Mouse (Mus musculus) small intestine, adult 2 months (tissue): ENCODE measurements around the gene P2rx7. TPM values are rescaled to one million over a fixed set of nuclear protein-coding genes. Genes with fewer than 3 reads are reported as not detected.

Experiments
- H3K27ac ChIP-seq: fragments of 200-500 bp; 2 replicates; pipeline ENCODE4 v1.5.1; 2012; ENCODE audit warnings: low read depth, low read length, control low read depth, inconsistent platforms; ENCODE audit not compliant: insufficient read depth
- H3K27me3 ChIP-seq: fragments of 200-500 bp; 2 replicates; pipeline ENCODE4 v1.6.1; 2012; ENCODE audit warnings: mild to moderate bottlenecking, moderate library complexity, low read length, inconsistent platforms; ENCODE audit not compliant: control insufficient read depth, insufficient read depth
- H3K36me3 ChIP-seq: fragments of 200-500 bp; 2 replicates; pipeline ENCODE4 v1.6.1; 2012; ENCODE audit warnings: mild to moderate bottlenecking, low read length, control low read depth, inconsistent platforms; ENCODE audit not compliant: control insufficient read depth, insufficient read depth
- H3K4me1 ChIP-seq: fragments of 200-500 bp; 2 replicates; pipeline ENCODE4 v1.6.1; 2012; ENCODE audit warnings: low read length, inconsistent platforms, mixed read lengths; ENCODE audit not compliant: control insufficient read depth, insufficient read depth, insufficient read length
- H3K4me3 ChIP-seq: fragments of 200-500 bp; 2 replicates; pipeline ENCODE4 v1.5.1; 2012; ENCODE audit warnings: low read depth, mild to moderate bottlenecking, control low read depth, inconsistent platforms, low read length, moderate library complexity
- CTCF ChIP-seq: fragments of 200-500 bp; IDR thresholded peaks from 2 replicates; pipeline ENCODE4 v1.5.1; 2012; ENCODE audit warnings: low read depth, mild to moderate bottlenecking, control low read depth, inconsistent platforms, low read length, moderate library complexity, mixed read lengths; ENCODE audit not compliant: insufficient replicate concordance, insufficient read length; ENCODE audit errors: extremely low read depth
- POLR2A ChIP-seq: fragments of 200-500 bp; IDR thresholded peaks from 2 replicates; pipeline ENCODE4 v1.6.1; 2012; ENCODE audit warnings: low read depth, mild to moderate bottlenecking, control low read depth, inconsistent platforms, low read length, moderate library complexity
- WGBS: fragments of 180-500 bp; shearing (Covaris S2); methylation state at CpG from one replicate; pipeline ENCODE4 v1.1.7; 2018; 5-methylcytosine and 5-hydroxymethylcytosine counted together
- polyA plus RNA-seq: library from polyadenylated mRNA; depleted of rRNA; stranded (reverse); fragments of >200 nt; gene quantifications from 2 replicates; pipeline ENCODE4 v1.2.3, GENCODE M21; 2012

The P2rx7 gene
- polyA plus RNA-seq, 1 experiment: 24.3 TPM

- Histone ChIP-seq H3K4me3 (no peak overlapping the region), H3K36me3 (no peaks in the 10 kb centered on the region), H3K27ac (no peak overlapping the region), H3K4me1 (peaks cover 3% of the 10 kb centered on the region; the same call in 1 of the 2 replicates), H3K27me3 (no peaks in the 10 kb centered on the region)
- WGBS: 57% methylated on average over 8 of the region's 8 CpGs
- TF ChIP-seq CTCF (no peak), POLR2A (no peak)
These were observed 8.5 kb upstream of the P2rx7 start for GRCm38 (mm10) chr5:122635228-122635627.

GRCm38 (mm10) chr5:122636308-122636707 lies 7.4 kb upstream of the P2rx7 start:
- TF ChIP-seq CTCF (no peak), POLR2A (no peak)
- no peak overlapping the region for H3K27ac ChIP-seq
- H3K4me3 ChIP-seq: no peak overlapping the region
- H3K27me3 ChIP-seq: no peaks in the 10 kb centered on the region
- WGBS: 77% methylated on average over 9 of the region's 9 CpGs
- H3K4me1 ChIP-seq: peaks cover 3% of the 10 kb centered on the region; the same call in 1 of the 2 replicates
- no peaks in the 10 kb centered on the region for H3K36me3 ChIP-seq

GRCm38 (mm10) chr5:122636958-122637357 lies 6.8 kb upstream of the P2rx7 start:
- TF ChIP-seq POLR2A: no peak
- TF ChIP-seq CTCF: no peak
- peaks cover 3% of the 10 kb centered on the region; the same call in 1 of the 2 replicates for H3K4me1 ChIP-seq
- no peaks in the 10 kb centered on the region for H3K36me3 ChIP-seq
- H3K27me3 ChIP-seq: no peaks in the 10 kb centered on the region
- no peak overlapping the region for H3K27ac ChIP-seq
- peak overlapping the region; percentile 22 for H3K4me3 ChIP-seq
- 22% methylated on average over 16 of the region's 16 CpGs for WGBS

- Histone ChIP-seq H3K27ac (no peak overlapping the region), H3K4me1 (peaks cover 3% of the 10 kb centered on the region; the same call in 1 of the 2 replicates), H3K36me3 (no peaks in the 10 kb centered on the region), H3K27me3 (no peaks in the 10 kb centered on the region), H3K4me3 (no peak overlapping the region)
- TF ChIP-seq CTCF: no peak
- TF ChIP-seq POLR2A: no peak
- 60% methylated on average over 2 of the region's 2 CpGs for WGBS
These were observed 5.4 kb upstream of the P2rx7 start for GRCm38 (mm10) chr5:122638296-122638695.

GRCm38 (mm10) chr5:122639517-122639916 lies 4.2 kb upstream of the P2rx7 start:
- H3K27ac ChIP-seq: no peak overlapping the region
- peaks cover 9% of the 10 kb centered on the region for H3K4me1 ChIP-seq
- WGBS: 89% methylated on average over 4 of the region's 4 CpGs
- no peaks in the 10 kb centered on the region for H3K27me3 ChIP-seq
- no peak overlapping the region for H3K4me3 ChIP-seq
- TF ChIP-seq CTCF: no peak
- TF ChIP-seq POLR2A: no peak
- H3K36me3 ChIP-seq: no peaks in the 10 kb centered on the region

GRCm38 (mm10) chr5:122639986-122640385 lies 3.7 kb upstream of the P2rx7 start:
- Histone ChIP-seq H3K27me3 (no peaks in the 10 kb centered on the region), H3K4me1 (peaks cover 9% of the 10 kb centered on the region), H3K27ac (no peak overlapping the region), H3K4me3 (no peak overlapping the region), H3K36me3 (no peaks in the 10 kb centered on the region)
- WGBS: 80% methylated on average over 5 of the region's 5 CpGs
- TF ChIP-seq CTCF: no peak
- no peak for TF ChIP-seq POLR2A

- Histone ChIP-seq H3K4me3 (peak overlapping the region; percentile 57), H3K4me1 (peaks cover 6% of the 10 kb centered on the region), H3K27me3 (no peaks in the 10 kb centered on the region), H3K36me3 (no peaks in the 10 kb centered on the region), H3K27ac (peak overlapping the region; percentile 74)
- TF ChIP-seq CTCF (no peak), POLR2A (no peak)
- WGBS: 44% methylated on average over 15 of the region's 15 CpGs
These were observed 448 bp downstream of the P2rx7 start for GRCm38 (mm10) chr5:122644111-122644607.
